ENCODE assay signal across 25 mouse cellular contexts in the genomic region with DNA sequence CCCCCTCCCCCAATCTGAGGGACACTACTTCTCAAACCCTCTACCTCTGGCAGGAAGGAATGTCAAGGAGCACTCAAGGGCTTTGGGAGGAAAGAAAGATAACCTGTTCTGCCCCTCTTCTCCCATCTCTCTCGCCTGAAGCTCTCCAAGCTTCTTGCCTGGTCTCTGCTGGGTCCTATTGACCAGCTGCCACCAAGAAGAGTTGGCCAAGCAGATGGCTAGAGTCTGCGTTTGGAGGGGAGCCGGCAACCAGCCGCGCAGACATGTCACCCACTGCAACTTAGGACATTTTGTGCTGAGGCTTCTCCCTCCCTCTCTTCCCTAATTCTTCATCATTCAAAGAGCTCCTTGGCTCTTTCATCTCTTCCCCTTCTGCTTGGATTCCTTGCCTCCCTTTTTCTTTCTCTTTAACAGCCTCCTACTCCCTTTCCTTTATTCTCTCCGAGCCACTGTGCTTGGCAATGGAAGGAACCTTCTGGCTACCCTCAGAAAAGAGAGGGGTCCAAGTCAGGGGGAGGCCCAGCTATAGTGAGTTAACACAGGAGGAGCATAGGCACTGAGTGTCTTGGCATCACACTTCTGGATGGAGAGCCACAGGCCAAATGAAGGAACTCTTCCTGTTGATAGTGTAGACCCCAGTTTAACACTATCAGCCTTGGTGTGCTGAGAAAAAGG.
DNase-seq lines count a peak whose midpoint lies in the region; ATAC-seq lines count a peak whose summit lies in the region.
"Had no signal": no experiment of that assay in that cellular context is flagged by ENCODE, and none has a peak within 500 bp of the region (broad histone marks: within the 10 kb centered on the region; RNA-seq: fewer than 3 reads in every experiment).

No protein-coding gene starts in this region.

- H3K4me3 ChIP-seq in midbrain, embryonic 11.5 days (ENCODE audit: low read depth, low read length), result no peak overlapping the region
- no peak overlapping the region for H3K4me3 ChIP-seq in midbrain, embryonic 14.5 days (replicated peaks; ENCODE audit: low read depth, low read length)
- H3K4me3 ChIP-seq in limb, embryonic 10.5 days, result no peak overlapping the region
- no peak overlapping the region for H3K4me3 ChIP-seq in liver, embryonic 12.5 days
- H3K4me3 ChIP-seq: embryonic facial prominence, embryonic 15.5 days; forebrain, embryonic 15.5 days; heart, embryonic 15.5 days; layer of hippocampus, adult 2 months; limb, embryonic 13.5 days; lung, embryonic 15.5 days; midbrain, embryonic 15.5 days; neural tube, embryonic 15.5 days; stomach, embryonic 15.5 days had no signal

- no peak for ATAC-seq in midbrain, embryonic 11.5 days (ENCODE audit: low FRiP score)
- ATAC-seq in midbrain, embryonic 14.5 days (ENCODE audit: low FRiP score, low TSS enrichment), result no peak
- no peak for ATAC-seq in liver, embryonic 12.5 days
- ATAC-seq: forebrain, embryonic 15.5 days; intestine, postnatal 0 days; midbrain, embryonic 15.5 days had no signal

- WGBS in midbrain, embryonic 11.5 days, result 80% methylated on average over 6 of the region's 6 CpGs
- 86% methylated on average over 6 of the region's 6 CpGs for WGBS in midbrain, embryonic 14.5 days
- WGBS in limb, embryonic 10.5 days, result 86% methylated on average over 6 of the region's 6 CpGs
- 67% methylated on average over 6 of the region's 6 CpGs for WGBS in liver, embryonic 12.5 days (ENCODE audit: insufficient replicate concordance)

- no peak overlapping the region for H3K27ac ChIP-seq in midbrain, embryonic 11.5 days (ENCODE audit: low read depth, low read length)
- no peak overlapping the region for H3K27ac ChIP-seq in midbrain, embryonic 14.5 days (replicated peaks; ENCODE audit: low read depth, low read length)
- H3K27ac ChIP-seq in limb, embryonic 10.5 days, result no peak overlapping the region
- no peak overlapping the region for H3K27ac ChIP-seq in liver, embryonic 12.5 days
- H3K27ac ChIP-seq: embryonic facial prominence, embryonic 15.5 days; forebrain, embryonic 15.5 days; heart, embryonic 15.5 days; hindbrain, embryonic 14.5 days; layer of hippocampus, adult 2 months; limb, embryonic 13.5 days; liver, embryonic 14.5 days; lung, embryonic 15.5 days; midbrain, embryonic 15.5 days; neural tube, embryonic 15.5 days; stomach, embryonic 15.5 days had no signal

- H3K36me3 ChIP-seq in midbrain, embryonic 11.5 days (ENCODE audit: control insufficient read depth, insufficient read depth, low read length), result no peaks in the 10 kb centered on the region
- no peaks in the 10 kb centered on the region for H3K36me3 ChIP-seq in midbrain, embryonic 14.5 days (ENCODE audit: control insufficient read depth, insufficient read depth, low read length)
- no peaks in the 10 kb centered on the region for H3K36me3 ChIP-seq in limb, embryonic 10.5 days
- H3K36me3 ChIP-seq in liver, embryonic 12.5 days, result no peaks in the 10 kb centered on the region
- H3K36me3 ChIP-seq: embryonic facial prominence, embryonic 15.5 days; forebrain, embryonic 15.5 days; heart, embryonic 15.5 days; limb, embryonic 13.5 days; lung, embryonic 15.5 days; midbrain, embryonic 15.5 days; neural tube, embryonic 15.5 days; stomach, embryonic 15.5 days had no signal

- peak; percentile 50 for DNase-seq in heart, adult 11 months
- DNase-seq in heart, postnatal 4 days, result no peak
- peak; percentile 57 for DNase-seq in midbrain, embryonic 11.5 days (ENCODE audit: low spot score, missing footprints)
- DNase-seq in midbrain, embryonic 14.5 days, result no peak
- peak; percentile 91 for DNase-seq in cerebellum, adult 9-10 months
- peak; percentile 26 for DNase-seq in limb, embryonic 10.5 days (ENCODE audit: low spot score)
- no peak for DNase-seq in gastrocnemius, adult 18-20 months (ENCODE audit: low spot score)
- DNase-seq: adrenal gland, postnatal 14 days; gastrocnemius, postnatal 25 days; heart, postnatal 36 days; kidney, postnatal 25 days; thymus, postnatal 25 days had no signal

- H3K4me2 ChIP-seq in midbrain, embryonic 11.5 days, result no peak overlapping the region
- no peak overlapping the region for H3K4me2 ChIP-seq in midbrain, embryonic 14.5 days (ENCODE audit: low read length)
- no peak overlapping the region for H3K4me2 ChIP-seq in liver, embryonic 12.5 days
- H3K4me2 ChIP-seq: embryonic facial prominence, embryonic 15.5 days; forebrain, embryonic 15.5 days; heart, embryonic 15.5 days; hindbrain, embryonic 14.5 days; limb, embryonic 13.5 days; lung, embryonic 15.5 days; midbrain, embryonic 15.5 days; neural tube, embryonic 15.5 days; stomach, embryonic 15.5 days had no signal

- no peaks in the 10 kb centered on the region for H3K9me3 ChIP-seq in midbrain, embryonic 11.5 days (ENCODE audit: control insufficient read depth, low read length)
- H3K9me3 ChIP-seq in midbrain, embryonic 14.5 days (ENCODE audit: control insufficient read depth, low read length), result no peaks in the 10 kb centered on the region
- H3K9me3 ChIP-seq in limb, embryonic 10.5 days (replicated peaks), result no peaks in the 10 kb centered on the region
- H3K9me3 ChIP-seq in liver, embryonic 12.5 days (replicated peaks), result no peaks in the 10 kb centered on the region
- H3K9me3 ChIP-seq: embryonic facial prominence, embryonic 15.5 days; forebrain, embryonic 15.5 days; heart, embryonic 15.5 days; limb, embryonic 13.5 days; lung, embryonic 15.5 days; midbrain, embryonic 15.5 days; neural tube, embryonic 15.5 days; stomach, embryonic 15.5 days had no signal

- no peaks in the 10 kb centered on the region for H3K27me3 ChIP-seq in midbrain, embryonic 11.5 days (ENCODE audit: control insufficient read depth, insufficient read depth, low read length)
- no peaks in the 10 kb centered on the region for H3K27me3 ChIP-seq in midbrain, embryonic 14.5 days (ENCODE audit: control insufficient read depth, insufficient read depth, low read length)
- peaks cover 14% of the 10 kb centered on the region for H3K27me3 ChIP-seq in limb, embryonic 10.5 days (ENCODE audit: low read depth, poor library complexity, severe bottlenecking)
- 0 out of 2 replicates have a peak, but pooled peaks cover 9% of the 10 kb centered on the region for H3K27me3 ChIP-seq in liver, embryonic 12.5 days (replicated peaks)
- H3K27me3 ChIP-seq: embryonic facial prominence, embryonic 15.5 days; forebrain, embryonic 15.5 days; heart, embryonic 15.5 days; limb, embryonic 13.5 days; lung, embryonic 15.5 days; midbrain, embryonic 15.5 days; neural tube, embryonic 15.5 days; stomach, embryonic 15.5 days had no signal

- no peak overlapping the region for H3K9ac ChIP-seq in midbrain, embryonic 11.5 days (ENCODE audit: low read length)
- H3K9ac ChIP-seq in midbrain, embryonic 14.5 days (replicated peaks; ENCODE audit: low read length), result no peak overlapping the region
- no peak overlapping the region for H3K9ac ChIP-seq in liver, embryonic 12.5 days
- H3K9ac ChIP-seq: embryonic facial prominence, embryonic 15.5 days; forebrain, embryonic 15.5 days; heart, embryonic 15.5 days; hindbrain, embryonic 14.5 days; limb, embryonic 13.5 days; liver, embryonic 14.5 days; lung, embryonic 15.5 days; midbrain, embryonic 15.5 days; neural tube, embryonic 15.5 days; stomach, embryonic 15.5 days had no signal

- H3K4me1 ChIP-seq in midbrain, embryonic 11.5 days (ENCODE audit: control insufficient read depth, insufficient read depth, low read length), result no peaks in the 10 kb centered on the region
- H3K4me1 ChIP-seq in midbrain, embryonic 14.5 days (ENCODE audit: control insufficient read depth, insufficient read depth, low read length), result no peaks in the 10 kb centered on the region
- peaks cover 15% of the 10 kb centered on the region for H3K4me1 ChIP-seq in limb, embryonic 10.5 days
- H3K4me1 ChIP-seq in liver, embryonic 12.5 days, result peaks cover 36% of the 10 kb centered on the region
- H3K4me1 ChIP-seq: embryonic facial prominence, embryonic 15.5 days; forebrain, embryonic 15.5 days; heart, embryonic 15.5 days; midbrain, embryonic 15.5 days; neural tube, embryonic 15.5 days; stomach, embryonic 15.5 days had no signal

Comparison
In these comparisons a context has a peak if more than half of its experiments do, and no peak if none do; other contexts are left out.
1. DNase-seq: peak in heart, adult 11 months (single experiment), midbrain, embryonic 11.5 days (single experiment), cerebellum, adult 9-10 months (single experiment) and limb, embryonic 10.5 days (single experiment); none in heart, postnatal 4 days (single experiment), midbrain, embryonic 14.5 days (single experiment) and gastrocnemius, adult 18-20 months (single experiment).